Mouse (Mus musculus): ENCODE data around the gene H2-Ab1. TPM values are rescaled to one million over a fixed set of nuclear protein-coding genes. Genes with fewer than 3 reads are reported as not detected.
A peak's percentile ranks its signal among the peaks of the same experiment; 100 is the strongest.

Gene H2-Ab1
- polyA plus RNA-seq, 1 experiment, result 251 TPM

DNA sequence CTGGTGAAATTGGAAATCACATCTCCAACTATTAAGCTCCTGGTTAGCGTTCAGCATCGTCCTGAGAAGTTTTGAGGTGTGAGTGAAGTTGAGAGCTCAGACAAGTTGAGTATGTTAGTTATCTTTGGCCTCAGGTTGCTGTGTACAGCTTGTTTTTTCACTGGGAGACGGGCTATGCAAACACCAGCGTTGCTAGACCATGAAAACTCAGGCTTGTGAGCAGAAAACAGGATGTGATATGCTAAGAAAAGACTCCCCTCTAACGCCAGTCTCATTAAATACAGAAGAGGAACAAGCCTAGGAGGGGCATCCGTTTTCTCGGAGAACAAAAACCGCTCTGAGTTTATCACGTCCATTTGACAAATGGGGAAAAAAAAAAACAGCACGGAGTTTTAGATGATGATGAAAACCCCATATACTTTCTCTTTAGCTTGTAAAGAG lies 17.9 kb upstream of the H2-Ab1 start:
- DNase-seq (ENCODE audit: low spot score), result no peak

DNA sequence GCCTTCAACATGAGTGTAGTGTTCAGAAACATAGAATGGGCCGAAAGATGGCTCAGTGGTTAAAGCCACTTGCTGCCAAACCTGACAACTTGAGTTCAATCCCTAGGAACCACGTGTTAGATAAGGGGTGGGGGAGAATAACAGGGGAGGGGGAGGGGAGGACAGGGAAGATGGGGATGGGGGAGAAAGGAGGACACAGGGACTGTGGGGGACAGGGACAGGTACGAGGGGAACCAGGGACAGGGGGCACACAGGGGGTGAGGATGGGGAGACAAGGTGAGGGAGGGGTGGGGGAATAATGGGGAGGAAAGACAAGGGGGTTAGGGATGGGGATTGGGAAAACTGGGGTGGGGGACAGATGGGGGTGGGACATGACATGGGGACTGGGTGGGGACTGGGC lies 17.1 kb upstream of the H2-Ab1 start:
- no peak for DNase-seq (ENCODE audit: low spot score)

DNA sequence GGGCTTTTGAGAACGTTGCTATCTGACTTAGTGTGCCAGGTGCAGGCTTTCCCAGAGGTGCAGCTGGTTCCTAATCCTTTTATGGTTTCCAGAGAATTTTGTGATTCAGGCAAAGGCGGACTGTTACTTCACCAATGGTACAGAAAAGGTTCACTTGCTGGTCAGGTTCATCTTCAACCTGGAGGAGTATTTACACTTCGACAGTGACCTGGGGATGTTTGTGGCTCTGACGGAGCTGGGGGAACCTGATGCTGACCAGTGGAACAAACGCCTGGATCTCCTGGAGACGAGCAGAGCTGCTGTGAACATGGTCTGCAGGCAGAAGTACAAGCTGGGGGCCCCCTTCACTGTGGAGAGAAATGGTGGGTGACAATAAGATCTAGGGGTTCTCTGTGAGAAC lies 16.6 kb upstream of the H2-Ab1 start:
- no peak for DNase-seq (ENCODE audit: low spot score)

DNA sequence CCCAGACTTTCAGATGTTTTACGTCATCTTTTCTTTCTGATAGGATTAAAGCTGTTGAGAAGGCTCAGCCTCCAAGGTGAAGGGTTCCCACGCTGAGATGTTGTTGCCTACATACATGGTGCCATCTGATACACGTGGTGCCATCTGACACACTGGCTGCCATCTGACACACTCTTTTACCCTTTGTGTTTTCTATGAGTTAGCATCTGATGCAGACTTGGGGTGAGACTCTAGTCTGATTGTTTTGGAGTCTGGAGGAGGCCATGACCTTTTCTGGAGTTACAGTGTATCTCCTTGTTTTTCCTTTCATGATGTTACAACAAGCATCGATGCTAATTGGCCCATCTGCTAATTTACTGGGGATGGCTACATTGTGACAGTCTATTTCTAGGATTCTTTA lies 12.8 kb upstream of the H2-Ab1 start:
- DNase-seq (ENCODE audit: low spot score), result no peak

DNA sequence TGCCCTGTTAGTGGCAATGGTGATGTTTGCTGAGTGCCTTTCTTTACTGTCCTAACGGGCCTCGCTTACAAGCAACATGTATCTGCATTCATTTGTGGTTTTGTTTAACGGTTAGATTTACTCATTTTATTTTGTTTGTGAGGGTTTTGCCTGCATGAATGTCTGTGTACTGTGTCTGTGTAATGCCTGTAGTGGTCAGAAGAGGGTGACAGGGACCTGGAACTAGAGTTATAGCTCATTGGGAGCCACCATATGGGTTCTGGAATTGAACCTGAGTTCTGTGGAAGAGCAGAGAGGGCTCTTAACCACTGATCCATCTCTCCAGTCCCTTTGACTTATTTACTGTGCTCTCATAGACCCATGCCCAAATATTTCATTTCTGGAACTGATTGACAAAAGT lies 10.4 kb upstream of the H2-Ab1 start:
- DNase-seq (ENCODE audit: low spot score), result no peak

DNA sequence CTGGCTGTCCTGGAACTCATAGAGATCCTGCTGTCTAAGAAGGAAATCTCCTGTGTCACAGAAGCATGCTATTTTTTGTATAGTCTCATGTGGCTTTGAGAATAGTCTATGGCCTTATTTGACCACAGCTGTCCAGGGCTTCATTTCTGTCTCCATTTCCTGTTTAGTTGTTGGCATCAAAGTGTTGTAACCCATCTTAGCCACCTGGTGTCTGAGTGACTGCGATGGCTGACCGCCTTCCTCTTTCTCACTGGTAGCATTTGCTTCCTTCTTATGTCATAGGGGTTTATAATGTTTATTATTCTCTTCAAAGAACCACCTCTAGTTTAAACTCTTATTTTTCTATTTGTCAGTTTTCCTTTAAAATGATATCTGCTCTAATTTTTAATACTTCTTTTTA lies 8.7 kb upstream of the H2-Ab1 start:
- no peak for DNase-seq (ENCODE audit: low spot score)

DNA sequence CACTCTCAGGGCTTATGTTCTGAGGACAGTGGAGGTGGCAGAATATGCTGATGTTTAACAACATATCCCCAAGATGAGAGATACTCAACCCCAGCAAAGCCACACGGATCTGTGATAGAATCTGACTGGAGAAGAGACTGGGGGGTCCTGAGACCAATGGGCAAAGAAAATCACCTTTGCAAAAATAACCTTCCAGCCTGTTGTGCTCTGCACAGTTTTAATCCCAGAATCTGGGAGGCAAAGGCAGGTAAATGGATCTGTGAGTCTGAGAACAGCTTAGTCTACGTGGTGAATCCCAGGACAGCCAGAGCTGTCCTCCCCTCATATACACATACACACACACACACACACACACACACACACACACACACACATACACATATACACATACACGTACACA lies 8.1 kb upstream of the H2-Ab1 start:
- DNase-seq (ENCODE audit: low spot score), result no peak

DNA sequence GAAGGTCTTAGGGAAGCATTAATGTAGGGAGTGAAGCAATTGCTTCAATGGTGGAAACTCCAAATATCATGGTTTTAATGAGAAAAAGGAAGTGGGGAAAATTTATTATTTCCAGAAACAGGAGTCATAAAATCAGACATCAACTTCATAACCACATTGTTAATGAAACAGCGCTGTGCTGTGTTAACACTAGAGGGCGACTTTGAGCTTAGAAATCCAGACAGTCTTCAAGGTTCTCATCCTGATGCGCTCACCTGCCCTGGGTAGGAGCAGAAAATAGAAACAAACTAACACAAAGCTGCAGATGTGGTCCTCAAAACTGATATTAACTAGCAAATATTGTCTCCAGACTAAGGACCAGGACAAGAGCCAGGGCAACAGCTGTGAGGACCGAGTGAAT lies 7.6 kb upstream of the H2-Ab1 start:
- no peak for DNase-seq (ENCODE audit: low spot score)

DNA sequence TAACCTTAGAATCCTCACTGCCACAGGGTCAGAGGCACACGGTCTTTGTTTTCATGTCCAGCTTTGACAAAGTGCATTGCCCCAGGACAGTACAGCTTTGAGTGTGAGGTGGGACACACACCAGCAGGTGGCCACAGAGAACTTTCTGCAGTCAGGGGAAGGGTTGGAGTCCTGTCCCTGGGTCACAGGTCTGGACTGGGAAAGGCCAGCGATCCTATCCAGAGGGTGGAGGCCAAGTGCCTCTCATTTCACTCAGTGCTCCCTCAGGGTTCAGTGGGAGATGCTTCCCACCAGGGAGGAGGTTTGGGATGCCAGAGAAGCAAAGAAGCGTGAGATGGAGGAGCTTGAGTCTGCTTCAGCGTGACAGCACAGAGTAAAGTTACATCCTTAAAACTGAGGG lies 5.8 kb upstream of the H2-Ab1 start:
- DNase-seq (ENCODE audit: low spot score), result no peak

DNA sequence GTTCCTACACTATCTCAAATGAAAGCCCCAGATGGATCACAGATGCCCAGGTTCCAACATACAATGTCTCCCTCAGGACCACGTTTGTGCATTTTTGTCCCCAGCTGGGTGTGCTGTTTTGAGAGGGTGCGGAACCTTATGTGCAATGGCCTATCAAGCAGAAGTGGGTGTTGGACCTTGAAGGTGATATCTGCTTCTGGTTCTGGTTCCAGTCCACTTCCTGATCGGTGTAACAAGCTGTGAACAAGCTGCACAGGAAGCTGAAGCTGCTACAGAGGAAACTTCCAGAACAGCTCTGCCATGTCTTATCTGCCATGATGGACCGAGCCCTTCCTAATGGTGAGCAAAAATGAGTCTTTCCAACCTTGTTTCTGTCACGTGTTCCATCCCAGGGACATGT lies 988 bp upstream of the H2-Ab1 start:
- DNase-seq (ENCODE audit: low spot score), result no peak

DNA sequence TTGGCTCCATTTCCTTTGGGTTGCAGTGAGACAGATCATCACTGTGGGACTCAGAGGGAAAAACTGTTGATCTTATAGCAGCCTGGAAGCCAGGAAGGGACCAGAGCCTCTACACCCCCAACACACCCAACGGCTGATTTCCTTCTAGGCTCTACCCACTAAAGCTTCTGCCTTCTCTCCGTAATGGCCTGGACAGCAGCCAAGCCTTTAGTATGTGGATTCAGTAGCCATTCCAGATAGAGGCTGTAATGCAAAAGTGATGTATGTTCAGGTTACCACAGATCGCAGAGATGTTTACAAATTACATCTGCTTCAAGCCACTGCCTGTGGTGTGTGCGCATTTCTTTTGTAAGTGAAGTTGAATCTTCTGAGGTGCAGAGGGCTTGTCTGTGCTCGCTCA lies 3.1 kb downstream of the H2-Ab1 start:
- no peak for DNase-seq (ENCODE audit: low spot score)

DNA sequence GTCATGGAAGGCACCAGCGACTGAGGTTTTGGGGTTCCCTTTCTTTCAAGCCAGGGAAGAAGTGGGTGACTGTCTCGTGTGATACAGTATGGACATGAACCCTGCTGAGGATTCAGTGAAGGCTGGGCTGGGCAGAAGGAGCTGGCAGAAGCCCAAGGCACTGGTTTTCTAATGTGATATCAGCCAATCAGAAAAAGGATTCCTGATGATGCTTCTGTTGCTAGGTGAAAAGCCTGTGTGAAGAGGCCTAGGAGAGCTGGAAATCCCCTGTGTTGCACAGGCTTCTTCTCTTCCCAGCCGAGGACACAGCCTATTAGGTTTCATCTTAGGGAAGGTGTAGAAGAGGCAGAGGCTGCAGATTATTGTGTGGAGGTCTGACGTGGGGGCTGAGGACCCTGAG lies 4.0 kb downstream of the H2-Ab1 start:
- DNase-seq (ENCODE audit: low spot score), result no peak

DNA sequence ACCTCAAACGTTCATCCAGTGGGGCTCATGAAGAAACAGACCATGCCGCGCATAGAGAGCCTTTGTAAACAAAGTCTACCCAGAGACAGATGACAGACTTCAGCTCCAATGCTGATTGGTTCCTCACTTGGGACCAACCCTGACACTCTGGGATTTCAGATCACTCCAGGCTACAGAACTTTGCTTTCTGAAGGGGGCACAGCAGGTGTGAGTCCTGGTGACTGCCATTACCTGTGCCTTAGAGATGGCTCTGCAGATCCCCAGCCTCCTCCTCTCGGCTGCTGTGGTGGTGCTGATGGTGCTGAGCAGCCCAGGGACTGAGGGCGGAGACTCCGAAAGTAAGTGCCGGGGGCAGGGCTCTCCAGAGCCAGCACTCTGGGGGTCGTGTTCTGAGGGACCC lies 5.6 kb downstream of the H2-Ab1 start:
- DNase-seq (ENCODE audit: low spot score), result peak; percentile 40

DNA sequence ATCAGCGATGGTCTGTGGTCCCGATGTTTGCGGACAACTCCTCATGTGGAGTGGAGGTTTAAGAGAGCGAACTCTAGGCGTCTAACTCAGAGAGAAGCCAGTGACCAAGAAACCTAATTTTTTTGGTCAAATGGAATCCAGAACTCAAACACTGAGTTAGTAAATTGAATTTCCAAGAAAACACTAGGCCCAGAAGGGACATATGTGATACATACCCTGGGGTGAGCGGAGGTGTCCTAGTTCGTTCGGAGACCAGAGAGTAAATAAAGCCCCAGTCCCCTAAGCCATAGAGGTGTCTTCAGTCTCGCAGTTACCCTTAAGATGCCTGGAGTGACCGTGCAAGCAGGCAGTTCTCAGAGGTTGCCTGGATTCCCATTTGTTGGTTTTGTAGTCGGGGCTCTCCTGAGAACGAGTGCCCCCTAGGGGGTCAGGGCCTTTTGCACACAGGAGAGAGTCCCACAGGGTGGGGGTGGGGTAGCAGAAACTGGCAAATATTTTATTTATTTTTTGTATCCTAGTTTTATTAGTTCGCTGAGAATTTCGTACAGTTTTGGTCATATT lies 6.4 kb downstream of the H2-Ab1 start:
- DNase-seq (ENCODE audit: low spot score), result no peak

DNA sequence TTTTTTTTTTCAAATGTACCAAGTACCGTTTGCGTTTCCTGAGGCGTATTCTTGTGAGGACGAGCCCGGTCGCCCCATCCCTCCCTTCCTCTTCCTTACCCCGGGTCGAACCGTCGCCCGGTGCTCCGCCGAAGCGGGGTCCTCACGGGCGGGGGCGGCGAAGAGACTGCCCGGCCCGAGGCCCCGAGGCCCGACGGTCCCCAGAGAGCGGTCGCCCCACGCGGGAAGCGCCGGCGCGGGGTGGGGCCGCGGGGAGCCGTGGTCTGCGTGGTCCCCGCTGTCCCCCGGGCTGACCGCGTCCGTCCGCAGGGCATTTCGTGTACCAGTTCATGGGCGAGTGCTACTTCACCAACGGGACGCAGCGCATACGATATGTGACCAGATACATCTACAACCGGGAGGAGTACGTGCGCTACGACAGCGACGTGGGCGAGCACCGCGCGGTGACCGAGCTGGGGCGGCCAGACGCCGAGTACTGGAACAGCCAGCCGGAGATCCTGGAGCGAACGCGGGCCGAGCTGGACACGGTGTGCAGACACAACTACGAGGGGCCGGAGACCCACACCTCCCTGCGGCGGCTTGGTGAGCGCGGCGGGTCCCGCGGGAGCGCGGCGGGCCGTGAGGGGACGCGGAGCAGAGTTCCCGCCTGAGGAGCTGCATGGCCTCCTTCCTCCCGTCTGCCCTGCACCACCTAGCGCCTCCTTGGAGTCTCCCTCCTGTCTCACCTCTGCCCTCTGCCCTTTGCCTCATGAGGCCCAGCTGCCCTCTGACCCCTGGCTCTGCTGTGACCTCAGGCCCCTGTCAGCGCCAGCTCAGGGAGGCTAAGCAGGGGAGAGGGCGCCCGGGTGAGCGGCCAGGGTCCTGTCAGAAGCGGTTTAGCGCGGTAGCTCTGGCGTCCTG lies 7.2 kb downstream of the H2-Ab1 start:
- DNase-seq (ENCODE audit: low spot score), result no peak

DNA sequence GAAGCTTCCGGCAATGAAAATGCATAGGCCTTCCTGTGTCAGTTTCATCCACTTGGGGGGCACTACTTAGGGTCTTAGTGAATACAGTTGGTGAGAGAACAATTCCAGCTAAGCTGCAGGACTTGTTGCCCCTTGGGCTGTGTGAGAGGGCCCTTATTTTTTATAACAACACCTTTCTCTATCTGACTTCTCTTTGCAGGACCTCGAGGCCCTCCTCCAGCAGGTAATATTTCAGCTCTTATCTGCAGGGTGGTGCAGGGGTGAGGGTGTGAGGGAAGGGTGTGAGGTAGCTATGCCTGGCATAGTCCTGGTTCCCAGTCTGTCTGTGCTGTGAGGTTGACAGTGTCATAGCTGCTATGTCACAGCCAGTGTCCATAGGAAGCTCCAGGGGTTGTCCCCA lies 10.8 kb downstream of the H2-Ab1 start:
- no peak for DNase-seq (ENCODE audit: low spot score)

DNA sequence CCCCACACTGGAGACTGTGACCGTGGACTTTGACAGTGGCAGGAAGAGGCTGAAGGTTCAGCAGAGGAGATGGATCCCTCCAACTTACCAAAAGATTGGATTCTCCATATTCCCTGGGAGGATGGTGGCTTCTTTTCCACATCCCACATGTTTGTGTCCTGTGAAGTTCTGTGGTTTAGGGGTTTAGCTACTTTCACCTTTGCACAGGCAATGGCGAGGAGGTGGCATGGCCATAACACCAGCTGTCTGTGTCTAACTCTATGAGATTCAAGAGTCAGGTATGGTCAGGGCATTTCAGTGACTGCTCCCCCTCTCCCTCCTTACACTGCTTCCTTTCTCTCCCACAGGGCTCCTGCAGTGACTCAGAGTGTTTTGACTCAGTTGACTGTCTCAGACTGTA lies 11.3 kb downstream of the H2-Ab1 start:
- no peak for DNase-seq (ENCODE audit: low spot score)

DNA sequence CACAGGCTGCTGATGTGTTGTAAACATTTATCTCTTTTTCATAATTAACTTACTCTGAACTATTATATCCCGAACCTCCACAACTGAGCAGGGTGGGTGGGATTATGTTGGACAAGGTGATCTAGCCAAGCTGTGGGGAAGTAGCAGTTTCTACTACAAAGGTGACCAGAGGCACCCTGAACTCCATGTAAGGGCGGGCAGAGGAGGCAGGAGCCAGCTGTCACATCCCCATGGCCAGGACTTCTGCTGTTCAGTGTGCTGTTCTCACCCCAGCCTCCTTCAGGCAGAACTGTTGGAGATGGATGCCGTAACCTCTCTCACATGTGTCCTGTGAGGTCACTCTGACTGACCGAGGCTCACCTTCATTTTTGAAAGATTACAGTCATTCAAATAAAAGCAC lies 12.3 kb downstream of the H2-Ab1 start:
- no peak for DNase-seq (ENCODE audit: low spot score)

DNA sequence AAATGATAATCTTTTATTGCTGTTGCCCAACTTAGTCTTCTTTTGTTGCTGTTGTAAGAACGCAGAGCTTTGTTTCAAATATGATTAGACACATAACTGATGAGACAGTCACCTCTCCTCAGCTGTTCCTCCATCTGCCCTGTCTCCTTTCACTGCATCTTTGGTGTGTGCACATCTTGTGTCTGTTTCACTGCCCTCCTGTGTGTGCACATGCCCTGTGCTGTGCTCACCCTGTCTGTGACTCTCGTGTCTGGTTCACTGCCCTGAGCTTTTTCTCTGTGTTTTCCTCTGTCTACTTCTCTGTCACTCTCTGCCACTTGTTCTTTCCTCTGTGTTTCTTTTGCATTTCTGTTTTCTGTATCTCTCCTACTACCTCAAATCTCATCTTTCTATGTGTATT lies 12.7 kb downstream of the H2-Ab1 start:
- DNase-seq (ENCODE audit: low spot score), result no peak

DNA sequence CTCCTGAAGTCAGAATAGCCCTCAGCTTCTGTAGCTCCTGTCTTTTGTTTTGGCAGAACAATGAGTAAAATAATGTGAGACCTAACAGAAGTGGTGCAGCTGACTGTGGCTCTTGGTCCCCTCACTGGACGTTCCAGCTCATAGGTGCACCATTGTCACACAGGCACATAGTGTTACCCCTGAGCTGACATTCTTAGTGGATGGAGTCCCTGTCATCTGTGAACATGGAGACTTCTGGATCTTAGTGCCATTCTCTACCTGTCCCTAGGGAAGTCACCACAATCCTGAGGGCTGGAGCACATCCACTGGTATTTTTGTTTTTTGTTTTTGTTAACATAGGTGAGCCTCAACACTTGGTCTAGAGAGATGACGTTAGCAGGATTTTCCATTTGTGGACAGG lies 13.5 kb downstream of the H2-Ab1 start:
- no peak for DNase-seq (ENCODE audit: low spot score)

DNA sequence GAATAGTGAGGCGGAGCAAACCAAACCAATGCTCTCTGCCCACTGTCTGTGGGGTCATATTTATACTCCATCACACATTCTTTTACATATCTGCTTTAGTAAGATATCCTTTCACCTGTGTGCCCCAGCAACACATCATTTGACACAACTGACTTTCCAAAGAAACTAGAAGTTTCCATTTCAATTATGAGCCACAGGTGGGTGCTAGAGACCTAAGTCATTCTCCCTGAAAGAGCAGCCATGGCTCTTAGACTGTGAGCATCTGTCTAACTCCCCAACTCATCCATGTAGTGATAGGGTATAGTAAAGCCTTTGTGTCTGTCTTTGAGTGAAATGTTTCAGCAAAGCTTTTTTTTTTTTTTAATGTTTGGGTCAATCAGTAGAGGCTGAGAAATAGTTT lies 14.6 kb downstream of the H2-Ab1 start:
- no peak for DNase-seq (ENCODE audit: low spot score)

DNA sequence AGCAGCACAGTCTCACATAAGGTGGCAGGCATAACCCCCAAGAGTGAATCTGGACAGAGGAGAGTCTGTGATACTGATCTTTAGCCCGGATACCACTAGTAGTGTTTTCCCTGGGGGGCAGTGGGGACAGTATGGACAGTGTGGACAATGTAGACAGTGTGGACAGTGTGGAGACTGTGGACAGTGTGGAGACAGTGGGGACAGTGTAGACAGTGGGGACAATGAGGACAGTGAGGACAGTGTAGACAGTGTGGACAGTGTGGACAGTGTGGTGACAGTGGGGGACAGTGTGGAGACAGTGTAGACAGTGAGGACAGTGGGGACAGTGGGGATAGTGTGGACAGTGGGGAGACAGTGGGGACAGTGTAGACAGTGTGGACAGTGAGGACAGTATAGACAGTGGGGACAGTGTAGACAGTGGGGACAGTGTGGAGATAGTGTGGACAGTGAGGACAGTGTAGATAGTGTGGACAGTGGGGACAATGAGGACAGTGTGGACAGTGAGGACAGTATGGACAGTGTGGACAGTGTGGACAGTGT lies 23.1 kb downstream of the H2-Ab1 start:
- DNase-seq (ENCODE audit: low spot score), result no peak

DNA sequence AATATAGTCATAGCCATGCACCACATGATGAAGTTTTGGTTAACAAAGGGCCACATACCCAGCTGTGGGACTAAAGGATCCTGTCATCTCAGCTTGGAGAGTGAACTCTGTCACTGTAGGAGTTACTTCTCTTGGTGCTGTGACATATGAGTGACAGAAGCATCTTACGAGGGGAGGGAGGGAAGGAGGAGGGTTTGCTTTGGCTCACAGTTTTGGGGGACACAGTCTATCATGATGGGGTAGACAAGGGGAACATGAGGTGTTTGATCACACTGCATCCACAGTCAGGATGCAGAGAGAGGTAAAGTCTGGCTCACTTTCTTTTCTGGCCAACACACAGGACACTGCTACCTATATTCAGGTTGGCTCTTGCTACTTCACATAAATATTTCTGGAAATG lies 24.3 kb downstream of the H2-Ab1 start:
- DNase-seq (ENCODE audit: low spot score), result no peak
